Mouse (Mus musculus): ENCODE data around the gene Ccdc28b.

The Ccdc28b gene

GRCm38 (mm10) chr4:129584884-129585608 lies 38.7 kb downstream of the Ccdc28b start:
- H3K4me1 ChIP-seq (replicated peaks; ENCODE audit: low read depth, low read length), result peaks cover 26% of the 10 kb centered on the region
- peak overlapping the region; percentile 62 for H3K4me3 ChIP-seq (replicated peaks; ENCODE audit: low read length)
- peaks cover 1% of the 10 kb centered on the region; the same call in 1 of the 2 replicates for H3K36me3 ChIP-seq (ENCODE audit: insufficient read depth, low read length)
- no peaks in the 10 kb centered on the region for H3K9me3 ChIP-seq (ENCODE audit: low read length)
- no peaks in the 10 kb centered on the region for H3K27me3 ChIP-seq (ENCODE audit: insufficient read depth, low read length)
- TF ChIP-seq POU5F1 (IDR thresholded peaks at IDR 0.05; ENCODE audit: borderline replicate concordance, low read length) (no peak), CTCF (conservative IDR thresholded peaks at IDR 0.05; ENCODE audit: low read length) (peak; percentile 44)

GRCm38 (mm10) chr4:129584370-129584769 lies 39.4 kb downstream of the Ccdc28b start:
- Histone ChIP-seq H3K4me3 (replicated peaks; ENCODE audit: low read length) (peak overlapping the region; percentile 62), H3K36me3 (ENCODE audit: insufficient read depth, low read length) (no peaks in the 10 kb centered on the region), H3K9me3 (ENCODE audit: low read length) (no peaks in the 10 kb centered on the region), H3K4me1 (replicated peaks; ENCODE audit: low read depth, low read length) (peaks cover 30% of the 10 kb centered on the region), H3K27me3 (ENCODE audit: insufficient read depth, low read length) (no peaks in the 10 kb centered on the region)
- no peak for TF ChIP-seq CTCF (conservative IDR thresholded peaks at IDR 0.05; ENCODE audit: low read length)
- no peak for TF ChIP-seq NANOG (IDR thresholded peaks at IDR 0.05; ENCODE audit: borderline replicate concordance, low read length)
- TF ChIP-seq POU5F1 (IDR thresholded peaks at IDR 0.05; ENCODE audit: borderline replicate concordance, low read length), result no peak

- TF ChIP-seq CTCF (conservative IDR thresholded peaks at IDR 0.05; ENCODE audit: low read length) (peak; percentile 33), POU5F1 (IDR thresholded peaks at IDR 0.05; ENCODE audit: borderline replicate concordance, low read length) (no peak)
Measured at GRCm38 (mm10) chr4:129582251-129582650, 41.5 kb downstream of the Ccdc28b start.

GRCm38 (mm10) chr4:129580347-129580746 lies 43.4 kb downstream of the Ccdc28b start:
- TF ChIP-seq NANOG (IDR thresholded peaks at IDR 0.05; ENCODE audit: borderline replicate concordance, low read length) (no peak), POU5F1 (IDR thresholded peaks at IDR 0.05; ENCODE audit: borderline replicate concordance, low read length) (no peak), CTCF (conservative IDR thresholded peaks at IDR 0.05; ENCODE audit: low read length) (no peak)
- no peak overlapping the region for H3K4me3 ChIP-seq (replicated peaks; ENCODE audit: low read length)
- H3K9me3 ChIP-seq (ENCODE audit: low read length), result no peaks in the 10 kb centered on the region

More at GRCm38 (mm10) chr4:129582251-129582650, 41.5 kb downstream of the Ccdc28b start:
- H3K4me1 ChIP-seq (replicated peaks; ENCODE audit: low read depth, low read length), result peaks cover 38% of the 10 kb centered on the region
- no peaks in the 10 kb centered on the region for H3K36me3 ChIP-seq (ENCODE audit: insufficient read depth, low read length)
- H3K27me3 ChIP-seq (ENCODE audit: insufficient read depth, low read length), result no peaks in the 10 kb centered on the region
- no peak overlapping the region for H3K4me3 ChIP-seq (replicated peaks; ENCODE audit: low read length)
- H3K9me3 ChIP-seq (ENCODE audit: low read length), result no peaks in the 10 kb centered on the region

GRCm38 (mm10) chr4:129578466-129578865 lies 45.3 kb downstream of the Ccdc28b start, which contains the start of gene Fam167b:
Gene Fam167b (minus strand): TSS chr4:129578549.
- no peaks in the 10 kb centered on the region for H3K9me3 ChIP-seq (ENCODE audit: low read length)
- no peak for TF ChIP-seq POU5F1 (IDR thresholded peaks at IDR 0.05; ENCODE audit: borderline replicate concordance, low read length)
- no peak for TF ChIP-seq NANOG (IDR thresholded peaks at IDR 0.05; ENCODE audit: borderline replicate concordance, low read length)
- TF ChIP-seq CTCF (conservative IDR thresholded peaks at IDR 0.05; ENCODE audit: low read length), result no peak

More at GRCm38 (mm10) chr4:129580347-129580746, 43.4 kb downstream of the Ccdc28b start:
- no peaks in the 10 kb centered on the region for H3K36me3 ChIP-seq (ENCODE audit: insufficient read depth, low read length)
- 0 out of 2 replicates have a peak, but pooled peaks cover 2% of the 10 kb centered on the region for H3K27me3 ChIP-seq (ENCODE audit: insufficient read depth, low read length)
- H3K4me1 ChIP-seq (replicated peaks; ENCODE audit: low read depth, low read length), result peaks cover 49% of the 10 kb centered on the region

GRCm38 (mm10) chr4:129577688-129578087 lies 46.1 kb downstream of the Ccdc28b start:
- H3K4me1 ChIP-seq (replicated peaks; ENCODE audit: low read depth, low read length), result peaks cover 48% of the 10 kb centered on the region
- H3K27me3 ChIP-seq (ENCODE audit: insufficient read depth, low read length), result peaks cover 13% of the 10 kb centered on the region; the same call in 1 of the 2 replicates
- TF ChIP-seq POU5F1 (IDR thresholded peaks at IDR 0.05; ENCODE audit: borderline replicate concordance, low read length) (no peak), CTCF (conservative IDR thresholded peaks at IDR 0.05; ENCODE audit: low read length) (no peak), NANOG (IDR thresholded peaks at IDR 0.05; ENCODE audit: borderline replicate concordance, low read length) (no peak)
- H3K36me3 ChIP-seq (ENCODE audit: insufficient read depth, low read length), result no peaks in the 10 kb centered on the region
- no peaks in the 10 kb centered on the region for H3K9me3 ChIP-seq (ENCODE audit: low read length)
- H3K4me3 ChIP-seq (replicated peaks; ENCODE audit: low read length), result no peak overlapping the region

More at GRCm38 (mm10) chr4:129578466-129578865, 45.3 kb downstream of the Ccdc28b start, which contains the start of gene Fam167b:
- H3K4me3 ChIP-seq (replicated peaks; ENCODE audit: low read length), result no peak within 1 kb of the TSS
- no peaks in the 10 kb centered on the region for H3K36me3 ChIP-seq (ENCODE audit: insufficient read depth, low read length)
- 0 out of 2 replicates have a peak, but pooled peaks cover 8% of the 10 kb centered on the region for H3K27me3 ChIP-seq (ENCODE audit: insufficient read depth, low read length)
- H3K4me1 ChIP-seq (replicated peaks; ENCODE audit: low read depth, low read length), result peaks cover 45% of the 10 kb centered on the region

GRCm38 (mm10) chr4:129576863-129577491 lies 46.8 kb downstream of the Ccdc28b start:
- Histone ChIP-seq H3K27me3 (ENCODE audit: insufficient read depth, low read length) (peaks cover 13% of the 10 kb centered on the region; the same call in 1 of the 2 replicates), H3K9me3 (ENCODE audit: low read length) (no peaks in the 10 kb centered on the region), H3K4me1 (replicated peaks; ENCODE audit: low read depth, low read length) (peaks cover 52% of the 10 kb centered on the region), H3K4me3 (replicated peaks; ENCODE audit: low read length) (peak overlapping the region; percentile 24; the same call in 1 of the 2 replicates), H3K36me3 (ENCODE audit: insufficient read depth, low read length) (no peaks in the 10 kb centered on the region)
- TF ChIP-seq NANOG (IDR thresholded peaks at IDR 0.05; ENCODE audit: borderline replicate concordance, low read length) (no peak), CTCF (conservative IDR thresholded peaks at IDR 0.05; ENCODE audit: low read length) (peak; percentile 52), POU5F1 (IDR thresholded peaks at IDR 0.05; ENCODE audit: borderline replicate concordance, low read length) (no peak)

GRCm38 (mm10) chr4:129575171-129575844 lies 48.4 kb downstream of the Ccdc28b start:
- H3K27me3 ChIP-seq (ENCODE audit: insufficient read depth, low read length), result peaks cover 13% of the 10 kb centered on the region; the same call in 1 of the 2 replicates
- H3K9me3 ChIP-seq (ENCODE audit: low read length), result no peaks in the 10 kb centered on the region
- H3K4me3 ChIP-seq (replicated peaks; ENCODE audit: low read length), result no peak overlapping the region
- TF ChIP-seq POU5F1 (IDR thresholded peaks at IDR 0.05; ENCODE audit: borderline replicate concordance, low read length), result no peak
- TF ChIP-seq NANOG (IDR thresholded peaks at IDR 0.05; ENCODE audit: borderline replicate concordance, low read length), result no peak
- no peak for TF ChIP-seq CTCF (conservative IDR thresholded peaks at IDR 0.05; ENCODE audit: low read length)
- no peaks in the 10 kb centered on the region for H3K36me3 ChIP-seq (ENCODE audit: insufficient read depth, low read length)
- H3K4me1 ChIP-seq (replicated peaks; ENCODE audit: low read depth, low read length), result peaks cover 55% of the 10 kb centered on the region
